Mouse (Mus musculus): ENCODE measurements around the gene C2cd3. TPM values are rescaled to one million over a fixed set of nuclear protein-coding genes. Genes with fewer than 3 reads are reported as not detected.

Gene C2cd3
- polyA plus RNA-seq, 1 experiment = 16.7 TPM

Other genes with a start within 250 kb of the C2cd3 start
- 10.2 and 11.1 TPM in 2 replicates for gene Lipt2, start 213.0 kb upstream of the C2cd3 start, polyA plus RNA-seq (2012; rRNA removed)
- 220 and 227 TPM in 2 replicates for gene Kcne3, start 195.7 kb upstream of the C2cd3 start, polyA plus RNA-seq (2012; rRNA removed)
- 1.2 and 2.6 TPM in 2 replicates for gene Pgm2l1, start 144.8 kb upstream of the C2cd3 start, polyA plus RNA-seq (2012; rRNA removed)
- 0.36 and 0.42 TPM in 2 replicates for gene P4ha3, start 86.7 kb upstream of the C2cd3 start, polyA plus RNA-seq (2012; rRNA removed)
- 58.7 and 64.0 TPM in 2 replicates for gene Ppme1, start 74 bp downstream of the C2cd3 start, polyA plus RNA-seq (2012; rRNA removed)
- 0.19 and 0.60 TPM in 2 replicates for gene Ucp3, start 100.8 kb downstream of the C2cd3 start, polyA plus RNA-seq (2012; rRNA removed)
- 550 and 651 TPM in 2 replicates for gene Ucp2, start 121.1 kb downstream of the C2cd3 start, polyA plus RNA-seq (2012; rRNA removed)
- gene Dnajb13, start 142.7 kb downstream of the C2cd3 start, polyA plus RNA-seq (2012; rRNA removed) = 0.51 and 0.74 TPM in 2 replicates
- gene Coa4, start 164.8 kb downstream of the C2cd3 start, polyA plus RNA-seq (2012; rRNA removed) = 20.5 and 23.2 TPM in 2 replicates
- 17.2 and 27.5 TPM in 2 replicates for gene Rab6a, start 235.2 kb downstream of the C2cd3 start, polyA plus RNA-seq (2012; rRNA removed)
- gene Mrpl48, start 236.1 kb downstream of the C2cd3 start, polyA plus RNA-seq (2012; rRNA removed) = 15.7 and 19.2 TPM in 2 replicates